Mouse (Mus musculus): Measurements from ENCODE around the gene Rnf10. TPM values are rescaled to one million over a fixed set of nuclear protein-coding genes. Genes with fewer than 3 reads are reported as not detected.

Rnf10 gene
- total RNA-seq, 2 experiments from 2014 or later: 232 to 275 TPM

DNA sequence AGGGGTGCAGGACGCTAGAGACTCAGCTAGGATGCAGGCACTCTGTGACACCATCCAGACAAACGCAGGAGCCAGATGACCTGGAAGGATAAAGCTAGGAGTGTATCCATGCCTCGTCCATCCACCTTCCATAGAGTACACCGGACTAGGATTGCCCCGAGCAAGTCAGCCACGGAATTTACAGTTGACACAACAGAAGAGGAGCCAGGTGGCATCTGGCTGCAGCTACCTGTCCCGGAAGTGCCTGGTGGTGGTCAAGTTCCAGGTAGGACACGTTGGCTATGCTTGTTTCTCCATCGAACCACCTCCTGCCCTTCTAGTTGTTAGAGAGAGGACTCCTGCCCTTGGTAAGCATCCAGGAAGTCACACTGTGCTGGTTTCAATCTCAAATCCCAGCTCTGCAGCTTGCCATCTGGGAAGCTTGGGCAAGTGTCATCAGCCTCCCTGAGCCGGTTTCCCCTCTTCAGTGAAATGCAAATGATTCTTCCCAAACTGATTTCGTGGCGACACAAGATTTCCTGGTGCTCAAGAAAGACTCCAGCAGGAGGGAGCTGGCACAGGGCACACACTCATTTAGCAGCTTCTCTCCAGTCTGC is 78.0 kb downstream of the Rnf10 start:
- no peak for DNase-seq

DNA sequence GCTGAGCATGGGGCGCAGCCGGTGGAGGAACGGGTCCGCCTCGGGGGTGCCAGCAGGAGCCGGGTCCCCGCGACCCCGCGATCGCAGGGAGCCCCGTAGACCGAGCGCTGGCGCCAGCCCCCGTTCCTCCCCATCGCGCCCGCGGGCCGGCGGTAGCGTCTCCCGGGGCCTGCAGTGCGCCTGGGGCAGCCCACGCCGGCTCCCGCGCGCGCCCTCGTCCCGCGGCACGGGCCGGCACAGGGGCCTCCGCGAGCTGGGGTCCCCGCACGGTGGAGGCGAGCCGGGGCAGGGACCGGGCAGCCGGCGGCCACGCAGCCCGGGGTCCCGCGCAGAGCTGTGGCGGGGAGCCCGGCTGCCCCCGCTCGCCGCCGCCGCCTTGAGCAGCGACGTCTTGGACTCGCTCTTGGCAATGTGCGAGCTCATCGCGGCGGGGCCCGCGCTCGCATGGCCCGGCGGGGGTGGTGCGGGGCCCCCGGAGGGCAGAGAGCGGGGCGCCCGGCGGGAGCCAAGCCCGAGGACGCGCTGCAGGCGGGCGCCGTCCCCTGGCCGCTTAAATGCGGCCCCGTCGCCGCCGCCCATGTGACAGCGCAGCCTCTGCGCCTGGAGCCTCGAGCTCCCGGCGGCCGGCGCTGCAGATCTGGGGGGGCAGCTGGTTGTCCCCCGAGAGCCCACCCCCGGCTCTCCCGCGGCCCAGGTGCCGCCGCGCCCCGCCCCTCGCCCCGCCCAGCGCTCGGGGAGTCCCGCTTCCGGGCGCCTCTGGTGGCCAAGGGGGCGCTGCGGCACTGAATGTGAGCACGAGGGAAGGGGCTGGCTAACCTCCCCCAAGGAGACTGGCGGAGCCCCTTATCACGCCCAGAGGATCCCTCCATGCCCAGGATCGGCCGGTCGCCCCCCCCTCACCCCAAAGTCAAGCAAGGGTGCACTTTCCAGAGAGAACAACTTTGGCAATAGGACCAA is 78.8 kb downstream of the Rnf10 start, which contains the start of gene Cabp1:
Cabp1 (minus strand) TSS at position 713 of the 957 bp plus-strand sequence.
- DNase-seq: peak; percentile 71 to 84

DNA sequence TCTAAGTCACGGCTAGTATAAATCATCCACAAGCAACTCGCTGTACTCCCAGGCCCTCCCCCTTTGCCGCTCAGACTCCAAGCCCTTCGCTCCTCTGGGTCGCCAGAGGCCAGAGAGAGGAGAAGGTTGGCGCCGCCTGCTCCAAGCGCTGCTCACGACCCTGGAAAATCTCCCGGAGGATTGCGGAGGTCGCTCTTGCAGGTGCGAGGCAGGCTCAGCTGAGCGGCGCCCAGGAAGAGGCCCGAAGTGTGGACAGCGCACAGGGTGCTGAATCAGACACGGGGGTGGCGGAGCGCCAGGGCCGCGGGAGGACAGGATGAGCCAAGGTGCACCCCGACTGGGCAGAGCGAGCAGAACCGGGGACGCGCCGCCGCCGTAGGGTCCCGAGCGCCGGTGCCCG is 79.5 kb downstream of the Rnf10 start:
- DNase-seq: peak; percentile 92 to 93

DNA sequence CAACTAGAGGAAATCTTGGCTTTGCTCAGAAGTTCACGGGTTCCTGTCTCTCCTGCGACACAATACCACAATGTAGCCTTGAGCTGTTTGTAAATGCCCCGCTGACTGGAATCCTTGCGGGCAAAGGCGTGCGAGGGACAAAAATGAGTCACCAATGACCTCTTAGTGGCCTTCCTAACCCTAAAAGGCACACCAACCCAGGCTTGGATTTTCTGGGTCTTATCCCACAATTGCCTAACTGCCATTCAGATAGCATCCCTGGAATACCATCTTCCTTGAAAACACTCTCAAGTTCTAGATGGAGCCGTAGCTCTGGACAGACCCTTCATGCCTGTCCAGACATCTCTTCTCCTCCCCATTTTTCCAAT is 79.9 kb downstream of the Rnf10 start:
- DNase-seq: peak; percentile 46 to 70

DNA sequence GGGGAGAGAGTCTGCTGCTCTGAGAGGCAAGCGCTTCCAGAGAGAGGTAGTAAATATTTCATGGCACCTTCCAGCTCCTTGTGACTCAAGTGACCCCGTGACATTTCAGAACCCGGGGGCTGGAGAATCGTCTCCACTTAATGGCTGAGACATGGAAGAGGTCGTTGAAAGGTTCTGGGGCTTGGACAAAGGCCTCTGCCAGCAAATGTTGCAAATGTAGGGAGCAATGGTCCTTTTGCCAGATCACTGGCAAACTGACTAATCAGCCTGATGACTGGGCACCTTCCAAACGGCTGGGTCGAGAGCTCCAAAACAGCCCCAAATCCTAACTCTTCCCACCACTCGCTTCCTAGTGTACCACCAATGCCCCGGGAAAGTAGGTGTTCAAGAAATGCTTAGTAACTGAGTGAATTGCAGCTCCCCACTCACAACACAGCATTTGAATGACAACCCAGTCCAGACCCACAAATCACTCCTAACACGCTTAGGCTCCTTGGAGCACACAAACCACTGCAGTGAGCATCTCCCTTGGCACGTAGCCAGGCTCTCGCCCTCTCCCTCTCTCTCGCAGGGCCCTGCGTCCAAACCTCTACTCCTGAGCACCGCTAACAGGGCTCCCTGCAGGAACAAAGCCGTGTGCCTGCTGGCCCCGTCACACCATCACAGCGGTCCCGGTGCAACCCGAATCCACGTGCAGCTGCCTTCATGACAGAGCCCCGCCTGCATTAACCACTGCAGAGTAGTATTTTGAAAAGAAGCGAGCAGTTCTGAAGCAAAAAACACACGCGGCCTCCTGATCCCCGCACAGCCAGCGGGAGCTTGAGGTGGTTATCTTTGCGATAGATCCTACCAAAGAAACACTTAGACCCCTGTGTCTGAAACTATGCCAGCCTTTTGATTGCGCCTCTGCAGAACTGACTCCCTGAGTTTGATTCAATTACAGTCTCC is 80.5 kb downstream of the Rnf10 start:
- DNase-seq: peak; percentile 57 to 62

Other genes starting within 250 kb of the Rnf10 start
- gene Gm10401, start 174.6 kb downstream of the Rnf10 start, total RNA-seq (2021): not detected
- gene Acads, start 153.6 kb downstream of the Rnf10 start, total RNA-seq (2021): 100 to 1,000 TPM; 156 to 220 TPM
- 10 to 100 TPM; 38.9 to 45.3 TPM for gene Unc119b, start 137.9 kb downstream of the Rnf10 start, total RNA-seq (2021)
- 100 to 1,000 TPM; 184 to 197 TPM for gene Mlec, start 114.7 kb downstream of the Rnf10 start, total RNA-seq (2021)
- gene Cabp1, start 78.5 kb downstream of the Rnf10 start, total RNA-seq (2021): 10 to 100 TPM; 34.8 to 42.3 TPM
- gene Pop5, start 37.1 kb downstream of the Rnf10 start, total RNA-seq (2021): 10 to 100 TPM; 76.3 to 85.9 TPM
- 10 to 100 TPM; 54.2 to 61.9 TPM for gene Coq5, start 6.8 kb upstream of the Rnf10 start, total RNA-seq (2021)
- 100 to 1,000 TPM; 211 to 322 TPM for gene Dynll1, start 28.1 kb upstream of the Rnf10 start, total RNA-seq (2021)
- 10 to 100 TPM; 73.7 to 77.0 TPM for gene Srsf9, start 54.3 kb upstream of the Rnf10 start, total RNA-seq (2021)
- 10 to 100 TPM; 17.7 to 21.7 TPM for gene Gatc, start 68.3 kb upstream of the Rnf10 start, total RNA-seq (2021)
- gene Triap1, start 68.3 kb upstream of the Rnf10 start, total RNA-seq (2021): 10 to 100 TPM; 32.4 to 47.5 TPM
- gene Cox6a1, start 76.1 kb upstream of the Rnf10 start, total RNA-seq (2021): 1,000 to 10,000 TPM; 1,319 to 1,418 TPM
- 10 to 100 TPM; 15.7 to 18.5 TPM for gene Msi1, start 156.7 kb upstream of the Rnf10 start, total RNA-seq (2021)
- not detected for gene Pla2g1b, start 193.4 kb upstream of the Rnf10 start, total RNA-seq (2021)
- gene Sirt4, start 211.8 kb upstream of the Rnf10 start, total RNA-seq (2021): 10 to 100 TPM; 20.8 to 22.6 TPM
- 10 to 100 TPM; 33.5 to 54.2 TPM for gene Pxn, start 233.8 kb upstream of the Rnf10 start, total RNA-seq (2021)

All from adrenal gland, postnatal 36 days (tissue).